In the genomic region with DNA sequence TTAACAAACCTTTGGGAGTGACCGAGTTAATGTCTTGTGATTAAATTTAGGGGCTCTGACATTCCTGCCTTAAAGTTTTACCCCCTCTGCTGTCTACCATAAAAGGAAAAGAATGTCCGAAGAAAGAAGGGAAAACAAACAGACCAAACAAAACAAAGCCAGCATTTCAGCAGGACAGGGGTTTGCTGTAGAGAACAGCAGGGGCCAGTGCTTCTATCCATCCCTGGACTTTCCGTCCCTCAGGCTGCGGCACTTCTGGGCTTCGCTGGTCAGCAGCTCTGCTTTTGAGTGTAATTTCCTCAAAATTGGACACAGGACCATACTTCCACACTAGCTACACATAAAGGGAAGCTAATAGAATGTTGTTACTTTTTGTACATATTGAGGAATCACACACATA, we compare ENCODE assay signal across 26 mouse cellular contexts. TPM values are rescaled to one million over a fixed set of nuclear protein-coding genes. Genes with fewer than 3 reads are reported as not detected.
DNase-seq lines count a peak whose midpoint lies in the region; ATAC-seq and TF ChIP-seq lines count a peak whose summit lies in the region.
"Had no signal": no experiment of that assay in that cellular context is flagged by ENCODE, and none has a peak within 500 bp of the region (broad histone marks: within the 10 kb centered on the region; RNA-seq: fewer than 3 reads in every experiment).

No protein-coding gene starts in this region.

- no peaks in the 10 kb centered on the region for H3K4me1 ChIP-seq in kidney, embryonic 15.5 days
- no peaks in the 10 kb centered on the region for H3K4me1 ChIP-seq in lung, embryonic 14.5 days (ENCODE audit: insufficient read depth)
- H3K4me1 ChIP-seq: embryonic facial prominence, embryonic 12.5 days; heart, embryonic 13.5 days had no signal

- H3K27me3 ChIP-seq in kidney, embryonic 15.5 days: no peaks in the 10 kb centered on the region
- H3K27me3 ChIP-seq in lung, embryonic 14.5 days (ENCODE audit: insufficient read depth, low read length): no peaks in the 10 kb centered on the region
- H3K27me3 ChIP-seq: embryonic facial prominence, embryonic 12.5 days; embryonic facial prominence, embryonic 15.5 days; heart, embryonic 13.5 days had no signal

- H3K36me3 ChIP-seq in kidney, embryonic 15.5 days: no peaks in the 10 kb centered on the region
- no peaks in the 10 kb centered on the region for H3K36me3 ChIP-seq in lung, embryonic 14.5 days (ENCODE audit: insufficient read depth)
- H3K36me3 ChIP-seq: embryonic facial prominence, embryonic 12.5 days; embryonic facial prominence, embryonic 15.5 days; heart, embryonic 13.5 days had no signal

- peak overlapping the region; percentile 39; the same call in 1 of the 2 replicates for H3K27ac ChIP-seq in kidney, embryonic 15.5 days
- H3K27ac ChIP-seq in lung, embryonic 14.5 days (ENCODE audit: low read depth): no peak overlapping the region
- H3K27ac ChIP-seq: embryonic facial prominence, embryonic 12.5 days; embryonic facial prominence, embryonic 15.5 days; gastrocnemius, adult 2 months; heart, embryonic 13.5 days; hindbrain, embryonic 14.5 days had no signal

- no peaks in the 10 kb centered on the region for H3K9me3 ChIP-seq in kidney, embryonic 15.5 days (replicated peaks)
- H3K9me3 ChIP-seq in lung, embryonic 14.5 days (ENCODE audit: low read depth, low read length): no peaks in the 10 kb centered on the region
- H3K9me3 ChIP-seq: embryonic facial prominence, embryonic 12.5 days; embryonic facial prominence, embryonic 15.5 days; heart, embryonic 13.5 days had no signal

- H3K9ac ChIP-seq in kidney, embryonic 15.5 days: no peak overlapping the region
- H3K9ac ChIP-seq in lung, embryonic 14.5 days: no peak overlapping the region
- H3K9ac ChIP-seq: embryonic facial prominence, embryonic 12.5 days; embryonic facial prominence, embryonic 15.5 days; forebrain, postnatal 0 days; heart, embryonic 13.5 days; hindbrain, embryonic 14.5 days had no signal

- peak overlapping the region; percentile 20; the same call in 1 of the 2 replicates for H3K4me2 ChIP-seq in kidney, embryonic 15.5 days
- no peak overlapping the region for H3K4me2 ChIP-seq in lung, embryonic 14.5 days
- H3K4me2 ChIP-seq: embryonic facial prominence, embryonic 12.5 days; embryonic facial prominence, embryonic 15.5 days; heart, embryonic 13.5 days; hindbrain, embryonic 14.5 days had no signal

- 0 out of 2 replicates have a peak, but pooled peaks have one; percentile 52 for ATAC-seq in kidney, embryonic 15.5 days (replicated peaks; ENCODE audit: low FRiP score)
- no peak for ATAC-seq in lung, embryonic 14.5 days (ENCODE audit: insufficient read depth)
- ATAC-seq: activated CD4-positive, CD25-positive, alpha-beta regulatory T cell, adult 4 months; forebrain, embryonic 14.5 days; forebrain, postnatal 0 days had no signal

- TF ChIP-seq CTCF in lung, embryonic 14.5 days (IDR thresholded peaks at IDR 0.05; ENCODE audit: low read depth): no peak

- no peak overlapping the region for H3K4me3 ChIP-seq in kidney, embryonic 15.5 days (replicated peaks)
- no peak overlapping the region for H3K4me3 ChIP-seq in lung, embryonic 14.5 days (ENCODE audit: low read depth, low read length)
- H3K4me3 ChIP-seq: embryonic facial prominence, embryonic 12.5 days; embryonic facial prominence, embryonic 15.5 days; gastrocnemius, adult 2 months; heart, embryonic 13.5 days had no signal

- WGBS in kidney, embryonic 15.5 days: 54% methylated on average over 5 of the region's 5 CpGs
- 64% methylated on average over 5 of the region's 5 CpGs for WGBS in lung, embryonic 14.5 days

- peak; percentile 26 for DNase-seq in embryo, embryonic 10 days (ENCODE audit: low spot score)
- DNase-seq in embryo, embryonic 11 days: no peak
- no peak for DNase-seq in kidney, postnatal 25 days
- DNase-seq in kidney, postnatal 10 days: peak; percentile 39
- DNase-seq in kidney, adult 18-20 months: no peak
- peak; percentile 3 for DNase-seq in lung, embryonic 14.5 days
- DNase-seq in lung, postnatal 4 days: no peak
- DNase-seq: adrenal gland, adult 8-10 months; adrenal gland, postnatal 25 days; cerebellum, adult 11-12 months; cerebellum, adult 8-10 months; cerebellum, postnatal 10 days; cerebellum, postnatal 36 days; forebrain, postnatal 0 days; gastrocnemius, adult 2 months; gastrocnemius, postnatal 14 days; heart, adult 18-20 months; heart, postnatal 14 days; heart, postnatal 4 days had no signal

RNA-seq across cellular contexts. Expression of a gene that starts 10.2 kb away (rescaled TPM):
- 0.91 and 0.92 TPM in 2 replicates for polyA plus RNA-seq in kidney, embryonic 15.5 days (2015; fragmentation: Nextera tagmentation; extraction: Ambion mirVana)
- 0.19 and 0.25 TPM in 2 replicates for polyA plus RNA-seq in lung, embryonic 14.5 days (2014; fragmentation: Nextera tagmentation; extraction: Ambion mirVana)
- polyA plus RNA-seq: activated CD4-positive, CD25-positive, alpha-beta regulatory T cell, adult 4 months had no signal

Comparison
In these comparisons a context has a peak if more than half of its experiments do, and no peak if none do; other contexts are left out.
1. DNase-seq: peak in embryo, embryonic 10 days (single experiment), kidney, postnatal 10 days (single experiment) and lung, embryonic 14.5 days (single experiment); none in embryo, embryonic 11 days (single experiment), kidney, postnatal 25 days (0 of 2), kidney, adult 18-20 months (single experiment) and lung, postnatal 4 days (0 of 2).